Mouse (Mus musculus) bone marrow macrophage, adult 2 months (primary cell): Measurements from ENCODE around the gene Sept9.

ENCODE experiments used
- CTCF ChIP-seq: IDR thresholded peaks from 2 replicates; pipeline ENCODE4 v1.5.1; 2012; ENCODE audit warnings: low read depth, mild to moderate bottlenecking, low read length, moderate library complexity
- POLR2A ChIP-seq: IDR thresholded peaks from 2 replicates; pipeline ENCODE4 v1.6.1; 2012; ENCODE audit warnings: mild to moderate bottlenecking, low read depth, low read length, borderline replicate concordance

GRCm38 (mm10) chr11:117326140-117326725 lies 126.8 kb downstream of the Sept9 start:
- TF ChIP-seq CTCF (no peak), POLR2A (no peak)
